In genomic region chr6:134736853-134737252, GRCm38 (mm10) we compare ENCODE assay signal across 24 mouse cellular contexts. TPM values are rescaled to one million over a fixed set of nuclear protein-coding genes. Genes with fewer than 3 reads are reported as not detected.
A peak's percentile ranks its signal among the peaks of the same experiment; 100 is the strongest.
DNase-seq lines count a peak whose midpoint lies in the region; ATAC-seq lines count a peak whose summit lies in the region.
"Had no signal": no experiment of that assay in that cellular context is flagged by ENCODE, and none has a peak within 500 bp of the region (broad histone marks: within the 10 kb centered on the region; RNA-seq: fewer than 3 reads in every experiment).

No protein-coding gene starts in this region.

- no peak for ATAC-seq in midbrain, embryonic 11.5 days (ENCODE audit: low FRiP score)
- ATAC-seq in monocyte, adult 5-6 weeks (replicated peaks; ENCODE audit: insufficient number of reproducible peaks, low FRiP score, low TSS enrichment, poor library complexity, severe bottlenecking), result no peak
- ATAC-seq: forebrain, embryonic 15.5 days; intestine, embryonic 15.5 days; midbrain, embryonic 15.5 days had no signal

- H3K9ac ChIP-seq in midbrain, embryonic 11.5 days (ENCODE audit: low read length), result no peak overlapping the region
- H3K9ac ChIP-seq: forebrain, embryonic 15.5 days; hindbrain, embryonic 13.5 days; intestine, embryonic 15.5 days; limb, embryonic 13.5 days; liver, embryonic 14.5 days; midbrain, embryonic 15.5 days; neural tube, embryonic 15.5 days; stomach, embryonic 15.5 days had no signal

- intact Hi-C loops in gastrocnemius, postnatal 36 days (cut with DNase I), result no loop called here

- no peak overlapping the region for H3K27ac ChIP-seq in midbrain, embryonic 11.5 days (ENCODE audit: low read depth, low read length)
- H3K27ac ChIP-seq in midbrain, embryonic 10.5 days (replicated peaks), result no peak overlapping the region
- H3K27ac ChIP-seq: forebrain, embryonic 15.5 days; heart, adult 2 months; hindbrain, embryonic 13.5 days; intestine, embryonic 15.5 days; layer of hippocampus, adult 2 months; limb, embryonic 13.5 days; liver, embryonic 14.5 days; midbrain, embryonic 15.5 days; neural tube, embryonic 15.5 days; stomach, embryonic 15.5 days had no signal

- peaks cover 8% of the 10 kb centered on the region for H3K36me3 ChIP-seq in midbrain, embryonic 11.5 days (ENCODE audit: control insufficient read depth, insufficient read depth, low read length)
- peaks cover 44% of the 10 kb centered on the region for H3K36me3 ChIP-seq in midbrain, embryonic 10.5 days
- H3K36me3 ChIP-seq: intestine, embryonic 15.5 days; midbrain, embryonic 15.5 days had no signal

- DNase-seq in gastrocnemius, postnatal 25 days, result peak; percentile 16
- DNase-seq in gastrocnemius, postnatal 36 days, result no peak
- DNase-seq in kidney, adult 18-20 months, result peak; percentile 45
- DNase-seq in kidney, postnatal 4 days, result no peak
- DNase-seq in midbrain, embryonic 11.5 days (ENCODE audit: low spot score, missing footprints), result peak; percentile 77
- DNase-seq in midbrain, embryonic 10.5 days (ENCODE audit: low spot score), result no peak
- DNase-seq: adrenal gland, adult 8-10 months; cerebellum, adult 9-10 months; embryo, embryonic 11 days; layer of hippocampus, postnatal 36 days; right cerebral cortex, postnatal 25 days; thymus, adult 18-20 months; thymus, postnatal 4 days had no signal

- H3K4me3 ChIP-seq in midbrain, embryonic 11.5 days (ENCODE audit: low read depth, low read length), result no peak overlapping the region
- no peak overlapping the region for H3K4me3 ChIP-seq in midbrain, embryonic 10.5 days
- H3K4me3 ChIP-seq: forebrain, embryonic 15.5 days; heart, adult 2 months; hindbrain, embryonic 13.5 days; intestine, embryonic 15.5 days; layer of hippocampus, adult 2 months; limb, embryonic 13.5 days; midbrain, embryonic 15.5 days; neural tube, embryonic 15.5 days; stomach, embryonic 15.5 days had no signal

- no peaks in the 10 kb centered on the region for H3K4me1 ChIP-seq in midbrain, embryonic 11.5 days (ENCODE audit: control insufficient read depth, insufficient read depth, low read length)
- no peaks in the 10 kb centered on the region for H3K4me1 ChIP-seq in midbrain, embryonic 10.5 days
- H3K4me1 ChIP-seq: forebrain, embryonic 15.5 days; intestine, embryonic 15.5 days; limb, embryonic 13.5 days; midbrain, embryonic 15.5 days; stomach, embryonic 15.5 days had no signal

- H3K9me3 ChIP-seq in midbrain, embryonic 11.5 days (ENCODE audit: control insufficient read depth, low read length), result no peaks in the 10 kb centered on the region
- H3K9me3 ChIP-seq in midbrain, embryonic 10.5 days (replicated peaks), result no peaks in the 10 kb centered on the region
- H3K9me3 ChIP-seq: forebrain, embryonic 15.5 days; hindbrain, embryonic 13.5 days; intestine, embryonic 15.5 days; limb, embryonic 13.5 days; midbrain, embryonic 15.5 days; neural tube, embryonic 15.5 days; stomach, embryonic 15.5 days had no signal

- H3K4me2 ChIP-seq in midbrain, embryonic 11.5 days, result no peak overlapping the region
- H3K4me2 ChIP-seq: forebrain, embryonic 15.5 days; hindbrain, embryonic 13.5 days; intestine, embryonic 15.5 days; limb, embryonic 13.5 days; midbrain, embryonic 15.5 days; neural tube, embryonic 15.5 days; stomach, embryonic 15.5 days had no signal

- 87% methylated on average over 3 of the region's 3 CpGs for WGBS in midbrain, embryonic 11.5 days
- 90% methylated on average over 3 of the region's 3 CpGs for WGBS in midbrain, embryonic 10.5 days

- H3K27me3 ChIP-seq in midbrain, embryonic 11.5 days (ENCODE audit: control insufficient read depth, insufficient read depth, low read length), result no peaks in the 10 kb centered on the region
- H3K27me3 ChIP-seq in midbrain, embryonic 10.5 days (ENCODE audit: low read depth, poor library complexity, severe bottlenecking), result no peaks in the 10 kb centered on the region
- H3K27me3 ChIP-seq: forebrain, embryonic 15.5 days; hindbrain, embryonic 13.5 days; intestine, embryonic 15.5 days; limb, embryonic 13.5 days; midbrain, embryonic 15.5 days; neural tube, embryonic 15.5 days; stomach, embryonic 15.5 days had no signal

RNA-seq across cellular contexts. Expression of gene Dusp16, which starts 55.6 kb away (rescaled TPM):
- 10 to 100 TPM; 13.3 to 17.4 TPM for total RNA-seq in gastrocnemius, postnatal 25 days (2021)
- total RNA-seq in gastrocnemius, postnatal 36 days (2021), result 10 to 100 TPM; 14.4 to 16.4 TPM
- 18.0 and 18.5 TPM in 2 replicates for polyA plus RNA-seq in midbrain, embryonic 11.5 days (2014; fragmentation: Nextera tagmentation; extraction: Ambion mirVana)
- polyA plus RNA-seq in midbrain, embryonic 10.5 days (2016; fragmentation: Nextera tagmentation; extraction: Ambion mirVana), result 14.2 and 16.6 TPM in 2 replicates
- total RNA-seq in monocyte, adult 5-6 weeks (2017), result 234 to 312 TPM (median 310 TPM) in 3 replicates

Comparison
In these comparisons a context has a peak if more than half of its experiments do, and no peak if none do; other contexts are left out.
1. DNase-seq: peak in gastrocnemius, postnatal 25 days (single experiment), kidney, adult 18-20 months (single experiment) and midbrain, embryonic 11.5 days (single experiment); none in gastrocnemius, postnatal 36 days (0 of 2), kidney, postnatal 4 days (0 of 2) and midbrain, embryonic 10.5 days (single experiment).
2. RNA of gene Dusp16, which starts 55.6 kb away (total RNA-seq): 234 to 312 TPM in monocyte, adult 5-6 weeks; 13.3 to 17.4 TPM in gastrocnemius, postnatal 25 days and 14.4 to 16.4 TPM in gastrocnemius, postnatal 36 days; every median in the first group is over 10 times any median in the second.